Mouse (Mus musculus): Measurements from ENCODE around the gene Brinp1. TPM values are rescaled to one million over a fixed set of nuclear protein-coding genes. Genes with fewer than 3 reads are reported as not detected.

The Brinp1 gene
- polyA plus RNA-seq, 1 experiment = 0.02 TPM

GRCm38 (mm10) chr4:68890526-68890925, 63.7 kb downstream of the Brinp1 start:
- TF ChIP-seq CTCF (IDR thresholded peaks at IDR 0.05; ENCODE audit: extremely low read depth, insufficient read depth, insufficient read length, insufficient replicate concordance) (no peak), POLR2A (IDR thresholded peaks at IDR 0.05; ENCODE audit: low read depth, low read length) (no peak)
- H3K4me3 ChIP-seq (ENCODE audit: extremely low read depth, insufficient read depth, insufficient read length) = no peak overlapping the region
- no peaks in the 10 kb centered on the region for H3K36me3 ChIP-seq (ENCODE audit: control insufficient read depth, insufficient read depth, low read length)
- no peaks in the 10 kb centered on the region for H3K27me3 ChIP-seq (ENCODE audit: control insufficient read depth, insufficient read depth, low read length)
- H3K4me1 ChIP-seq (ENCODE audit: control insufficient read depth, insufficient read depth, insufficient read length) = no peaks in the 10 kb centered on the region
- WGBS = 84% methylated on average over 4 of the region's 4 CpGs
- no peak for DNase-seq (ENCODE audit: low read depth in 1 of 2, low spot score in 2 of 2)
- H3K27ac ChIP-seq (ENCODE audit: insufficient read depth, low read length) = no peak overlapping the region

- Histone ChIP-seq H3K4me3 (ENCODE audit: extremely low read depth, insufficient read depth, insufficient read length) (no peak overlapping the region), H3K36me3 (ENCODE audit: control insufficient read depth, insufficient read depth, low read length) (no peaks in the 10 kb centered on the region), H3K27ac (ENCODE audit: insufficient read depth, low read length) (no peak overlapping the region), H3K27me3 (ENCODE audit: control insufficient read depth, insufficient read depth, low read length) (no peaks in the 10 kb centered on the region), H3K4me1 (ENCODE audit: control insufficient read depth, insufficient read depth, insufficient read length) (no peaks in the 10 kb centered on the region)
- DNase-seq (ENCODE audit: low read depth in 1 of 2, low spot score in 2 of 2) = no peak
- TF ChIP-seq CTCF (IDR thresholded peaks at IDR 0.05; ENCODE audit: extremely low read depth, insufficient read depth, insufficient read length, insufficient replicate concordance) = no peak
- TF ChIP-seq POLR2A (IDR thresholded peaks at IDR 0.05; ENCODE audit: low read depth, low read length) = no peak
- 81% methylated on average over 2 of the region's 2 CpGs for WGBS
Measured at GRCm38 (mm10) chr4:68886276-68886675, 67.9 kb downstream of the Brinp1 start.

DNA sequence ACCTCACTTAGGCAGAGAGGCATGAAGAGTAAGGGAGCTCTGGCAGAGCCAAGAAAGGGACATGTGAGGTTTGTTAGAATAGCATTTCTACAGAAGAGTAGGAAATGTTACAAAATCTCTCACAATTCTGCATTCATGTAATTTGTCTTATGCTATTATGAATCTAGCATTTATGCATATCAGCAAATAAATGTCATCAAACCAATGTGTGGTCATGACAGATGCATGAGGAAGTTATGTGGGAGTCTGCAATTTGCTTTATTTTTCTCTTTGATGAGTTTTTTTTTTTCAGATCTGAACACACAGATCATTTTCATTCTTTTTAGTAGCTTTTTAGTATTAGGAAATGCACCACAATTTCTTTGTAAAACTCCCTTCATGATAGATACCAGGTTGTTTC, 82.2 kb downstream of the Brinp1 start:
- TF ChIP-seq POLR2A (IDR thresholded peaks at IDR 0.05; ENCODE audit: low read depth, low read length) = no peak
- no peak for TF ChIP-seq CTCF (IDR thresholded peaks at IDR 0.05; ENCODE audit: extremely low read depth, insufficient read depth, insufficient read length, insufficient replicate concordance)
- Histone ChIP-seq H3K27ac (ENCODE audit: insufficient read depth, low read length) (no peak overlapping the region), H3K27me3 (ENCODE audit: control insufficient read depth, insufficient read depth, low read length) (no peaks in the 10 kb centered on the region), H3K4me1 (ENCODE audit: control insufficient read depth, insufficient read depth, insufficient read length) (no peaks in the 10 kb centered on the region), H3K4me3 (ENCODE audit: extremely low read depth, insufficient read depth, insufficient read length) (no peak overlapping the region), H3K36me3 (ENCODE audit: control insufficient read depth, insufficient read depth, low read length) (no peaks in the 10 kb centered on the region)
- DNase-seq (ENCODE audit: low read depth in 1 of 2, low spot score in 2 of 2) = no peak

DNA sequence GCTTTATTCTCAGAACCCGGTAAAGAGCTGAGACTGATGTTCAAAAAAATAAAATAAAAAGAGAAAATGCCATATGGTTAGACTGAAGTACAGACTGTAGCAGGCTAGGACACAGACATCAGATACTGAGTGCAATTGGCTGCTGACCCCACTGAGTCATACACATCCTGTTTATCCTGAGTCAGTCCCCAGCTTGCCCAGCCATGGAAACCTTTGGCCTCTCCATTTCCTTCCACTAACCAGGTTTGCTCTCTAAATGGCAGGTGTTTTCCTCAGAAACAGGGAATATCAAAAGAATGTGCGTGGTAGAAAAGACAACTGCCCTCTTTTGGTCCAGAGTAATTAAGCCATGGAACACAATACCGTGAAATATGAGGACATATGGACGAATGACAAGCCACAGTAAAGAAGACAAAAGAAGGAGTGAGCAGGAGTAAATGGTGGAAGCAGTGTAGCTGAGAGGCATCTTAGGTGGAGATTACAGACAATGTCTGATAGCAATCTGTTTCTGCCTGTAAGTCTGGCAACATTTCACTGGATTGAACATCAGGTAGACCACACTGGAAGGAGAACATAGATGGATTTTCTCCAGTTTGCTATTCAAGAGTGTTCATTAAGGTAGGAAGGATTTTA, 88.9 kb downstream of the Brinp1 start:
- Histone ChIP-seq H3K27me3 (ENCODE audit: control insufficient read depth, insufficient read depth, low read length) (no peaks in the 10 kb centered on the region), H3K27ac (ENCODE audit: insufficient read depth, low read length) (no peak overlapping the region), H3K4me1 (ENCODE audit: control insufficient read depth, insufficient read depth, insufficient read length) (no peaks in the 10 kb centered on the region), H3K36me3 (ENCODE audit: control insufficient read depth, insufficient read depth, low read length) (no peaks in the 10 kb centered on the region), H3K4me3 (ENCODE audit: extremely low read depth, insufficient read depth, insufficient read length) (no peak overlapping the region)
- no peak for TF ChIP-seq POLR2A (IDR thresholded peaks at IDR 0.05; ENCODE audit: low read depth, low read length)
- TF ChIP-seq CTCF (IDR thresholded peaks at IDR 0.05; ENCODE audit: extremely low read depth, insufficient read depth, insufficient read length, insufficient replicate concordance) = no peak
- DNase-seq (ENCODE audit: low read depth in 1 of 2, low spot score in 2 of 2) = no peak
- 55% methylated on average over 4 of the region's 4 CpGs for WGBS

DNA sequence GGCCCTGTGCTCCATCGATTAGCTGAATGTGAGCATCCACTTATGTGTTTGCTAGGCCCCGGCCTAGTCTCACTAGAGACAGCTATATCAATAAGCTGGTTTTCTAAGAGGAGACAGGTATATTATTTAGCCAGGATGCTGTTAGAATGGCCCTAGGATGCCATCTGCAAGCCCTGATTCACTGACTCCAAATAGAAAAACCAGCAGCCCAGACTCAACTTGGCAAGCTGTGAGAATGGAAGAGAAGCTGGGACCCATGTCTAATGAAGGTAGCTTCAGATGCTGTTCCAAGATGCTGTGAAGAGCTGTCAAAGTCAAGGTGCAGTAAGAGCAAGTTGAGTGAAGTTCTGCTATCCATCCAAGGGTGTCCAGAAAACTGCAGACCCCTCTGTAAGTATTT, 89.5 kb downstream of the Brinp1 start:
- WGBS = 88% methylated on average over 2 of the region's 2 CpGs
- Histone ChIP-seq H3K4me3 (ENCODE audit: extremely low read depth, insufficient read depth, insufficient read length) (no peak overlapping the region), H3K4me1 (ENCODE audit: control insufficient read depth, insufficient read depth, insufficient read length) (no peaks in the 10 kb centered on the region), H3K36me3 (ENCODE audit: control insufficient read depth, insufficient read depth, low read length) (no peaks in the 10 kb centered on the region), H3K27ac (ENCODE audit: insufficient read depth, low read length) (no peak overlapping the region), H3K27me3 (ENCODE audit: control insufficient read depth, insufficient read depth, low read length) (no peaks in the 10 kb centered on the region)
- TF ChIP-seq POLR2A (IDR thresholded peaks at IDR 0.05; ENCODE audit: low read depth, low read length) (no peak), CTCF (IDR thresholded peaks at IDR 0.05; ENCODE audit: extremely low read depth, insufficient read depth, insufficient read length, insufficient replicate concordance) (no peak)
- no peak for DNase-seq (ENCODE audit: low read depth in 1 of 2, low spot score in 2 of 2)

- no peak overlapping the region for H3K4me3 ChIP-seq (ENCODE audit: extremely low read depth, insufficient read depth, insufficient read length)
- DNase-seq (ENCODE audit: low read depth in 1 of 2, low spot score in 2 of 2) = no peak
- no peaks in the 10 kb centered on the region for H3K27me3 ChIP-seq (ENCODE audit: control insufficient read depth, insufficient read depth, low read length)
- H3K36me3 ChIP-seq (ENCODE audit: control insufficient read depth, insufficient read depth, low read length) = no peaks in the 10 kb centered on the region
- 37% methylated on average over 1 of the region's 1 CpGs for WGBS
- TF ChIP-seq POLR2A (IDR thresholded peaks at IDR 0.05; ENCODE audit: low read depth, low read length) (no peak), CTCF (IDR thresholded peaks at IDR 0.05; ENCODE audit: extremely low read depth, insufficient read depth, insufficient read length, insufficient replicate concordance) (no peak)
- no peak overlapping the region for H3K27ac ChIP-seq (ENCODE audit: insufficient read depth, low read length)
- no peaks in the 10 kb centered on the region for H3K4me1 ChIP-seq (ENCODE audit: control insufficient read depth, insufficient read depth, insufficient read length)
Measured at GRCm38 (mm10) chr4:68856868-68857267, 97.3 kb downstream of the Brinp1 start.

DNA sequence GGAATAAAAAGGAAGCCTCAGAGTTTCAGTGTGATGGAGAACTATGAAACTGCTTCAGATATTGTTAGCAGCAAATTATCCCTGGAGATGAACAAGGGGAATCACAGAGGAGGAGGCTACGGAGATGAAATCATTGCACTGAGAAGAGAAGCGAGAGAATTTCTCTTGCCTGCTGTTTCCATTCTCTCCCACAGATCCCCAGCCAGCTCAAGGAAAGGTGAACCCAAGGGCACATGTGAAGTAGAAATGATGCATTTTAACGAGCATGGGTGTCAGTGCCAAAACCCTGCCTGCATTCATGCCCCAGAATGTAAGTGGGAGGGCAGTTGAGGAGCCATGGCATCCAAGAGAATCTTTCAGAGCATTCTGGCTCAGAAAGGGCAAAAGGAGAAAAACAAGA, 104.5 kb downstream of the Brinp1 start:
- Histone ChIP-seq H3K4me1 (ENCODE audit: control insufficient read depth, insufficient read depth, insufficient read length) (no peaks in the 10 kb centered on the region), H3K4me3 (ENCODE audit: extremely low read depth, insufficient read depth, insufficient read length) (no peak overlapping the region), H3K36me3 (ENCODE audit: control insufficient read depth, insufficient read depth, low read length) (no peaks in the 10 kb centered on the region), H3K27me3 (ENCODE audit: control insufficient read depth, insufficient read depth, low read length) (no peaks in the 10 kb centered on the region), H3K27ac (ENCODE audit: insufficient read depth, low read length) (no peak overlapping the region)
- no peak for DNase-seq (ENCODE audit: low read depth in 1 of 2, low spot score in 2 of 2)
- TF ChIP-seq CTCF (IDR thresholded peaks at IDR 0.05; ENCODE audit: extremely low read depth, insufficient read depth, insufficient read length, insufficient replicate concordance) (no peak), POLR2A (IDR thresholded peaks at IDR 0.05; ENCODE audit: low read depth, low read length) (no peak)
- 77% methylated on average over 3 of the region's 3 CpGs for WGBS

Data from spleen, adult 2 months (tissue).